Mouse (Mus musculus): Measurements from ENCODE around the gene Pcca.

Gene Pcca

GRCm38 (mm10) chr14:122747860-122748842, 214.0 kb downstream of the Pcca start:
- peak; percentile 8 for DNase-seq (ENCODE audit: low read depth)

DNA sequence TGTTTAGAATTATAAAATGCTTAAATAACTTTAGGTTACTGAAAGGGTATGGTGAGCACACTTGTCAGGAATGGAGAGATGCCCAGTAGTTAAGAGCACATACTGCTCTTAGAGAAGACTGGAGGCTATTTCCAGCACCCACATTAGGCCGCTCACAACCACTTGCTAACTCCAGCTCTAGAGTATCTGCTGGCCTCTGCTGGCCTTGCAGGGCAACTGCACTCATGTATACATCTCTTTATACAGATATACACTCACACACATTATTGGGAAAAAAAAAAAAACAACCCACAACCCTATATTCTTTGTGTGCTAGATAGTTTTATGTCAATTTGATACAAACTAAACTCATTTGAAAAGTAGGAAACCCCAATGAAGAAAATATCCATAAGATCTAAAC, 217.4 kb downstream of the Pcca start:
- DNase-seq (ENCODE audit: low read depth), result peak; percentile 3

DNA sequence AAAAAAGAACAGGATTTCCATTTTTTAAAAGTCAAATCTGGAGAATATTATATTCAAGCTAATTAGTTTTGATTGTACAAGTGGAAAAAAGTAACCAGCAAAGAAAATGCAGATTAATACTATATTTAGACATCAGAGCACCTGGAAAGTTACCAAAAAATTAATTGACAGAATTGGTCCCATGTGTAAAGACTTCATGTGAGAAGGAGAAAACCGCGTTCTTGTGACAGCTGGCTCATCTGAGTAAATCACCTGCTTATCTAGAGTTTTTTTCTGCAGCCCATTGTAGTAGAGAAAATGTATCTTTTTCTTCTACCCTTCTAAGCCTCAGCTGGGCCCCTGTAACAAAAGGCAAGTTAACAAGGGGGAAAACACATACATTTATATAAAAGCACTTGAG, 219.2 kb downstream of the Pcca start:
- no peak for DNase-seq (ENCODE audit: low read depth)

DNA sequence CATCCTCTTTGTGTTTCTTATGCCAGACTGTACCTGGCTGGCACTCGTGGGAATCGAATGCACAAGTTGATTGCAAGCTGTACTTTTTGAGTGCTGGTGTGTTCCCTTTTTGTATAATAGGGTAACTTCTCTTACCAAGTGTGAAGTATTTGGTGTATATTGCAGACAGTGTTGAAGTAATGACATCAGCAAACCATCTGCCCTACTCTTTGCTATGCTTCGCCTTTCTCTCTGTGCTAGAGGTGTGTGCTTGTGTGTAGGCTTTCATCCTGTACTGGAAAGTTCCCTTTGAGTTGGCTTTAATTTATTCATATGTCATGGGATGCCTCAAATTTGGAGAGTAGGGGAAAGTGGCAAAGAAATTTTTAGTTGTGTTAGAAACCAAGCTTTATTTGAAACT, 220.2 kb downstream of the Pcca start:
- no peak for DNase-seq (ENCODE audit: low read depth)

- DNase-seq (ENCODE audit: low read depth), result no peak
Observed at GRCm38 (mm10) chr14:122755559-122755958, 221.4 kb downstream of the Pcca start.

DNA sequence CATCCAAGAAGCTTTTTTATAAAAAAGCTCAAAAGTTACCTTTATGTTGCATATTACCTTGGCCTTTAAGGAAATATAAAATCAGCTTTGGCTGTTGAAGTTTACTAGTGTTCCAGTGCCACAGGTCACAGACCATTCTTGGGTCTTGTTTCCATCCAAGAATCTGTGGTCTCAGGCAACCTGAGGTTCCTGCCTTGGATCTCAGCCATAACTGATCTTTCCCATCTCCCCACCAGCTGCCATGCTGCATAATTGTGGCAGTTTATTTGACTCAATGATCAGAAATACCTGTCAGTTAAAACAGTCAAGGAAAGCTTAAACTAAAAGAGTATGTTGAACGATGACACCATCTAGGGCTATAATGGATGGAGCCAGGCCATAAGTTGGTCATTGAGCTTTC, 222.5 kb downstream of the Pcca start:
- DNase-seq (ENCODE audit: low read depth), result no peak

DNA sequence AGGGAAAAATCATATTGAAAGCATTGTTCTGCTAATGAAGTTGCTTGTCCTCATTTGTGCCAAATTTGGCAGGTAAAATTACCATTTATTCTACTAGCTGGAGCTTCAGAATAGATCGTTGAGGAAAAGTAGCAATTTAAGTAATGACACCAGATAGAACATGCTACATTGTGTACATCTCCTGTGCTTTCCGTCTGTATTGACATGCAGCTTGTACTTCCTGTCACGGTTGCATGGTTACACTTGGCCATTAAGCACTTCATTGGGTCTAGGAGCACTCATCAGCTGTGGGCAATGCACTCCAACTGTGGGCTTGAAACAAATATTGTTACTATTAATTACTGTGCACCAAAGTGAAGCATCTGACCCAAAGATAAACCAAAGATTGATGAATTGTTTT, 225.8 kb downstream of the Pcca start:
- no peak for DNase-seq (ENCODE audit: low read depth)

GRCm38 (mm10) chr14:122760803-122761202, 226.7 kb downstream of the Pcca start:
- no peak for DNase-seq (ENCODE audit: low read depth)

GRCm38 (mm10) chr14:122762603-122763002, 228.5 kb downstream of the Pcca start:
- DNase-seq (ENCODE audit: low read depth), result no peak

- DNase-seq (ENCODE audit: low read depth), result no peak
Observed at GRCm38 (mm10) chr14:122765951-122766350, 231.8 kb downstream of the Pcca start.

DNA sequence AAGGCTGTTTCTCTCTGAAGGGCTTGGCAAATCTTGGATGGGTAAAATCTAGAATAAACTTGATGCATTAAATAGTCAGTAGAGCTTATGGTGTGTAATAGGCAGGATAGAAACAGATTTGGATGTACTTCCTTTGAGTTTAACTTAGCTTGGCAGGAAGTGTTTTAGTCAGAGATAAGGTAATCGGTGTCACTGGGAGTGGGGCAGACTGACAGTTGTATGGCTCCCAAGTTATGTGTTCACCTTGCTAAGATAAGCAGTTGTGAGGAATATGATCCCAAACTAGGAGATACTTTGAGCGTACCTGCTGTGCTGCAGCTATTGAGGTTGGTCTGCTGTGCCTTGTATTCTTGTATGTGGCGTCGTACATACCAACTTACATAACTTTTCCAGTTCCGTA, 232.3 kb downstream of the Pcca start:
- peak; percentile 8 for DNase-seq (ENCODE audit: low read depth)

DNA sequence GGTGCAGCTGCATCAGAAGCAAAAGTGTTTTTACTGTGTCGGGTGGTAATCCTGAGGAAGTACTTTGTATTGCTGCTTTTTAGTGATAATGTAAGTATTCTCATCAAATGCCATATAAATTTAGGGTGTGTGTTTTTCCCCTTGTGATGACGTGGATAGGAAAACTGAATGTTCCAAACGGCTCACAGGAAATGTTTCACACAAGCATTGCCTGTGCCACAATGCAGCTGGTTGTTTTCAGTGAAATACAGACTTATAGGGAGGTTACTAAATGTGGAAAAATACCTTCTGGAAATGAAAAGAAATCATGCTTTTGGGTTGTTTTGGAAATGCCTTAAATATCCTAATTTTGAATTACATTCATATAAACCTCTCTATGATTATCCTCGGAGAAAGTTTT, 250.6 kb downstream of the Pcca start:
- DNase-seq (ENCODE audit: low read depth), result no peak

- peak; percentile 83 for DNase-seq (ENCODE audit: low read depth)
Observed at GRCm38 (mm10) chr14:122788199-122788598, 254.1 kb downstream of the Pcca start.

- no peak for DNase-seq (ENCODE audit: low read depth)
Observed at GRCm38 (mm10) chr14:122790111-122790510, 256.0 kb downstream of the Pcca start.

DNA sequence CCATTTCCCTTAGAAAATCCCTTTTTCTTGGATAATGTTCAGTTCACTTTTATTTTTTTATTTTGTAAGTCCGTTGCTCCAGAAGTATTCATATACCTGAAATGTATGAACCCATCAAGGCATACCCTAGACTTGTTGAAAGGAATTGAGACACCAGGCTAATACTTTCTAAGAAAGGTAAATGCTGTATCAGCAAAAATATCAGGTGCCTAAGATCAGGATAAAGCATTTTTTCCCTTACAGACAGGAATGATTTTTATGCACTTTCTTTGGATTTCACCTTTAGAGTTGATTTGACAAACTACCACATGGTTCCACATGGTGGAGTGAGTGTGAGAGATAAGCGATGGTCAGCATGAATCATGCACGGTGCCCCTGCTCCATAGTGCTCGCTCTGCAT, 259.2 kb downstream of the Pcca start:
- no peak for DNase-seq (ENCODE audit: low read depth)

- DNase-seq (ENCODE audit: low read depth), result no peak
Observed at GRCm38 (mm10) chr14:122800296-122800695, 266.2 kb downstream of the Pcca start.

DNA sequence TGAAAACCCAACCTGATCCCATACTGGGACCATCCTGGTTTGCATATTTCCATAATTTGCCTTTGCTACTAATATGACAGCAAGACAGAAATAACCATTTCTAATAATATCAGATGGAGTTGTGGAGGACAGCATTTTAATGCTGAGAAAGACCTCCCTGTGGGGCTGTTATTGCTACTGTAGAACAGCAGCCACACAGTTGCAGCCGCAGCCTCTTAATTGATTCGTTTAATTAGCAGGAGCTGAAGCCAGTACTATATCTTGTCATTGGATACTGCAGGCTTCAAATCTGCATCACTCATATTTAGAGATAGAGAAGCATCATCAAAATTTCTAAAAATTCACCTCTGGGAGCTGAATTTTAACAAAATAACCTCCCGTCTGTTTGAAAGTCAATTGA, 286.9 kb downstream of the Pcca start:
- no peak for DNase-seq (ENCODE audit: low read depth)

GRCm38 (mm10) chr14:122823791-122824190, 289.7 kb downstream of the Pcca start:
- DNase-seq (ENCODE audit: low read depth), result no peak

- DNase-seq (ENCODE audit: low read depth), result no peak
Observed at GRCm38 (mm10) chr14:122825464-122825863, 291.3 kb downstream of the Pcca start.

DNA sequence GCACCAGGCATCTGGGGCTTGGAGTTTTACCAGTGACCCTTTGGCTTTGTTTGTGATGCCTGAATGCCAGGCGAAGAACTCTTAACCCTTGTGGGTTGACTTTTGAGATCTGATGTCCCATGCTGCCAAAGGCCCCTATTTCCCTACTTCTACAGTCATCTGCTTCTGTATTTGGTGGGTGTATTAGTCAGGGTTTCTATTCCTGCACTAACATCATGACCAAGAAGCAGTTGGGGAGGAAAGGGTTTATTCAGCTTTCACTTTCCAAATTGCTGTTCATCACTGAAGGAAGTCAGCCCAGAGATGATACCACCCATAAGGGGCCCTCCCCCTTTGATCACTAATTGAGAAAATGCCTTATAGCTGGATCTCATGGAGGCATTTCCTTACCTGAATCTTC, 296.3 kb downstream of the Pcca start:
- no peak for DNase-seq (ENCODE audit: low read depth)

- peak; percentile 16 for DNase-seq (ENCODE audit: low read depth)
Observed at GRCm38 (mm10) chr14:122833666-122834065, 299.5 kb downstream of the Pcca start.

DNA sequence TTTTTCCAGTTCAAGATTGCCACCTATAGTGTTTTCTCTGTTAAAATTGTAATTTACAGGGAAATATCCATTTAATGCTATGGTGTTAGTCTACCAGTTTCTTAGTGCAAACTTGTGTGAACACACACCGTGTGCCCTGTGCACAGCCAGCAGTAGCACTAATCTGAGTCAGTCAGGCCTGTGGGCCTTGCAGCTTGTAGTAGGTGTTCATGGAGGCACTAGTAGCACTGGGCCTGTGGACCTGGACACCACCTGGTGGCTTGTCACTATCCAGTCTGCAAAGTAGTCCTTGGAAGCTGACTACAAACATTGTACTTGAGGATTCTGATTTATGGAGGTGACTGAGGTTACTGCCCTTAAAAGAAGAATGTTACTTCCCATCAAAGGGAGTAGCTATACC, 300.6 kb downstream of the Pcca start:
- DNase-seq (ENCODE audit: low read depth), result no peak

GRCm38 (mm10) chr14:122835487-122836190, 301.5 kb downstream of the Pcca start:
- DNase-seq (ENCODE audit: low read depth), result no peak
